Mouse (Mus musculus): ENCODE measurements at regions not wholly inside any gene's neighbourhood (a gene's known extent, or its start where the extent isn't known, plus 50 kb on each side); places are given as distances from the start of the nearest gene placed in this dataset.
"Not testable (repeated sequence)": the region's sequence is repeated elsewhere in the genome, so short reads cannot be mapped to it uniquely, and the experiment has no call there.

DNA sequence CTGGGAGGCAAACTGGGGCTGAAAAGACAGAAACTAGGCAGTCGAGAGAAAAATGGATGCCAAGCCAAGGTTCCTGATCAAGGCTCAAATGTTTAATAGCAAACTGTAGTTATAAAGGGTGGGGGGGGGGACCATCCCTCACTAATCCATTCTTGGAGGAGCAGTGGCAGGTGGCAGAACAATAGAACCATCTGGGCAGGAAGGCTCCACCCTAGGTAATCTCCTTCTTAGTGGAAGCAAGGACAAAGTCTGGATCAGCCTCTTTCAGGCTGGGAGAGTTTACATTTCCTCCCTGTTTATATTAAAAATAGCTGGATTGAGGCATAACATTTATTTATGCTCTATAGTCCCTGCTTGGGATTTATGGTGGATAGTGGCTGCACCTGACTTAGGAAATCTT, 180.8 kb downstream of the Cdh9 start:
- H3K9ac ChIP-seq = no peak overlapping the region
- no peak overlapping the region for H3K4me3 ChIP-seq
- H3K4me2 ChIP-seq (replicated peaks) = no peak overlapping the region
- no peaks in the 10 kb centered on the region for H3K9me3 ChIP-seq (replicated peaks)
- no peak for ATAC-seq (ENCODE audit: low FRiP score)
- no peaks in the 10 kb centered on the region for H3K36me3 ChIP-seq
- H3K4me1 ChIP-seq = no peaks in the 10 kb centered on the region
- H3K27ac ChIP-seq = no peak overlapping the region
- WGBS = 91% methylated on average over 1 of the region's 1 CpGs
- no peaks in the 10 kb centered on the region for H3K27me3 ChIP-seq

DNA sequence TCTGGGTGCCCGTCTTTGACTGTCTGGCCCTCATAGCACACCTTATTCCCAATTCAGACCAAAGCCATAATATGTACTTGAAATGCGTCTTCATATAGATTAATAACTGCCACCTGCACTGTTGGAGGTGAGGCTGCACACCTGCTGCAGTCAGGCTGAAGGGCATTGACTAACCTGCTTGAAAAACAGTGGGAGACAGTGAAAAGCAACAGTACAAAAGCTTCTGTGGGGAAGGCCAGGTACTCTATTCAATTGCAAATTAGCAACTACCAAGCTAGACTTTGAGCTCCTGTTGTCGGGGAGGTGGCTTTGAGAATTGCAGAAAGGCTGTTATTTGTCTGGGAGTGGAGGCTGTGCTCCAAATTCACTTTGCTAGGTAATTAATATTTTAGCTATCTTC, 181.4 kb downstream of the Cdh9 start:
- not testable (repeated sequence) for H3K4me1 ChIP-seq; H3K4me3 ChIP-seq; H3K4me2 ChIP-seq (replicated peaks); H3K9ac ChIP-seq; H3K27me3 ChIP-seq; H3K36me3 ChIP-seq; H3K9me3 ChIP-seq (replicated peaks); H3K27ac ChIP-seq; ATAC-seq (ENCODE audit: low FRiP score)
- 82% methylated on average over 3 of the region's 3 CpGs for WGBS

DNA sequence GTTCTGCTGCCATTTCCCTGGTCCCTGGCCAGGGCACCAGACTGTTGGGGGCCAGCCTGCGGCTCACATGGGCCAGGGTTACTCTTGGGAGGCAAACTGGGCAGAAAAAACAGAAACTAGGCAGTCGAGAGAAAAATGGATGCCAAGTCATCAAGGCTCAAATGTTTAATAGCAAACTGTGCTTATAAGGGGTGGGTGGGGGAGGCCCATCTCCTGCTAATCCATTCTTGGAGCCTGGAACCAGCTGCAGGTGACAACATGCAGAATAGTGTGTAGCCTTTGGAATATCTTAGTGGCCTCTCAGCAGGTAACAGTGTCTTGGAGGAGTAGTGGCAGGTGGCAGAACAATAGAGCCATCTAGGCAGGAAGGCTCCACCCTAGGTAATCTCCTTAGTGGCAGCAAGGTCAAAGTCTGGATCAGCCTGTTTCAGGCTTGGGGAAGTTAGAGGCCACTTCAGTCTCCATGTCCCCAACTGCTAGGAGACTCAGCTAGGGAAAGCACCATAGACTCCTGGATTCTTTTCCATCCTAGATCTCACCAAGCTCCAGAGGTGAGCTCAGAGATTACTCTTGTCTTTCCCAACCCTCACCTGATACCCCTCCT, 186.5 kb downstream of the Cdh9 start:
- Histone ChIP-seq H3K27me3 (no peaks in the 10 kb centered on the region), H3K4me1 (no peaks in the 10 kb centered on the region), H3K36me3 (no peaks in the 10 kb centered on the region), H3K9ac (no peak overlapping the region), H3K9me3 (replicated peaks) (no peaks in the 10 kb centered on the region), H3K27ac (no peak overlapping the region), H3K4me3 (no peak overlapping the region), H3K4me2 (replicated peaks) (no peak overlapping the region)
- 53% methylated on average over 2 of the region's 2 CpGs for WGBS
- no peak for ATAC-seq (ENCODE audit: low FRiP score)

DNA sequence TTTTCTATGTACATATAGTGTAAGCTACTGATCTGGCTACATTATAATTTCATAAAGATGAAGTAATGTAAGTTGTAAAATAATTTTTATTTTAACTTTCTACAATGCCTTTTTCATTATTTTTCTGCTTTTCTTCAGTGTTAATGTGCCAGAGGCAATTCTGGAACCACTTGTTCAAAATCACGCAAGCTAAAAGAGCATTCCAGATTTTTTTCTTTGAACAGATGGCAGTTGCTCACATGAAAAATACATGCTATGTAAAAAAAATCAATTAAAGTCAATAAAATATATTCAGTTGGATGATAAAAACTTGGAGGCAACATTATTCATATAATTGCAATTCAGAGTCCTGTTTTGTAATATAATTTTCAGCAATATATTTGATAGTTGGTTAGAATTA, 194.7 kb downstream of the Cdh9 start:
- H3K9ac ChIP-seq = no peak overlapping the region
- H3K4me3 ChIP-seq = no peak overlapping the region
- no peak overlapping the region for H3K4me2 ChIP-seq (replicated peaks)
- ATAC-seq (ENCODE audit: low FRiP score) = no peak
- H3K36me3 ChIP-seq = no peaks in the 10 kb centered on the region
- WGBS = 88% methylated on average over 1 of the region's 1 CpGs
- H3K27me3 ChIP-seq = no peaks in the 10 kb centered on the region
- no peak overlapping the region for H3K27ac ChIP-seq
- H3K4me1 ChIP-seq = no peaks in the 10 kb centered on the region
- no peaks in the 10 kb centered on the region for H3K9me3 ChIP-seq (replicated peaks)

DNA sequence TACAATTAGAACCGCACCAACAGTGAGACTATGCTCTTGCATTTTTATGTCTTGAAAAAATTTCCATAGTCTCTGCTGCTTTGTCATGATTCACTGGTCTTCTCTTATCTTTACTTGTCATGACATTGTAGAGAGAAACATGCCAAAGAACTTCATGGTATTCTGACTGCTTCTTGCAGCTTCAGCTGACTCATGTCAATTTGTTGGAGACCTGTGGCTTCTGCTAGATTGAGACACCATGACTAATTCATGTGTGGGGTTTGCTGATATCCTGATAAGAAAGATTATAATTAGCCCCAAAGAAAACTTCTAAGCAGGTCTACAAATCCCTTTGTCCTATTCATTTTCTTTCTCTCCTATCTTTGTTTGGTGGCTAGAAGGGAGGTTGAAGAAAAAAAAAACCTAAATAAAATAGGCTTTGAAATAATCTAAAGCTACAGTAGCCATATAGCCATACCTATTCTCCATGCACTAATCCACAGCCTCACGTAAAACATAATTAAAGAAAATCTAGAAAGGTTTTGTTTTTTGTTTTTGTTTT, 204.7 kb downstream of the Cdh9 start:
- no peaks in the 10 kb centered on the region for H3K36me3 ChIP-seq
- no peak overlapping the region for H3K9ac ChIP-seq
- H3K4me2 ChIP-seq (replicated peaks) = no peak overlapping the region
- H3K27me3 ChIP-seq = no peaks in the 10 kb centered on the region
- no peaks in the 10 kb centered on the region for H3K9me3 ChIP-seq (replicated peaks)
- no peak overlapping the region for H3K4me3 ChIP-seq
- no peaks in the 10 kb centered on the region for H3K4me1 ChIP-seq
- H3K27ac ChIP-seq = no peak overlapping the region
- 91% methylated on average over 2 of the region's 2 CpGs for WGBS
- ATAC-seq (ENCODE audit: low FRiP score) = no peak

DNA sequence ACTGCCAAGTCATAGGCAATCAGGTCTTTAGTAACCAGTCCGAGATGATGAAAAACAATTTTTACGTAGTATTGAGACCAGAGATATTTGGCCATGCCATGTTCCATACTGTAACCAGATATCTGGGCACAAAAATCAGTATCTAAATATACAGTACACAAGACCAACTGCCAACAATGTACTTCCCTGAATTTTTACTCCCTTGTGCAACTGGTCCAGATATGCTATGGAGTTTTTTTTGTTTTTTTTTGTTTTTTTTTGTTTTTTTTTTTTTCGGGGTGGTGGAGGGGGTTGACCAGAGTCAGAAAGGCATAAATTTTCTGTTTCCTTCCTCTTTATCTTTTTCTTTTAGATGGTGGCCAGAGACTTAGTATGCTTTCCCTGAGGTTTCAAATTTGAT, 205.9 kb downstream of the Cdh9 start:
- ATAC-seq (ENCODE audit: low FRiP score) = no peak
- H3K27me3 ChIP-seq = no peaks in the 10 kb centered on the region
- no peak overlapping the region for H3K4me2 ChIP-seq (replicated peaks)
- no peak overlapping the region for H3K4me3 ChIP-seq
- no peak overlapping the region for H3K27ac ChIP-seq
- H3K9me3 ChIP-seq (replicated peaks) = no peaks in the 10 kb centered on the region
- no peaks in the 10 kb centered on the region for H3K4me1 ChIP-seq
- WGBS = 88% methylated on average over 3 of the region's 3 CpGs
- H3K36me3 ChIP-seq = no peaks in the 10 kb centered on the region
- no peak overlapping the region for H3K9ac ChIP-seq

DNA sequence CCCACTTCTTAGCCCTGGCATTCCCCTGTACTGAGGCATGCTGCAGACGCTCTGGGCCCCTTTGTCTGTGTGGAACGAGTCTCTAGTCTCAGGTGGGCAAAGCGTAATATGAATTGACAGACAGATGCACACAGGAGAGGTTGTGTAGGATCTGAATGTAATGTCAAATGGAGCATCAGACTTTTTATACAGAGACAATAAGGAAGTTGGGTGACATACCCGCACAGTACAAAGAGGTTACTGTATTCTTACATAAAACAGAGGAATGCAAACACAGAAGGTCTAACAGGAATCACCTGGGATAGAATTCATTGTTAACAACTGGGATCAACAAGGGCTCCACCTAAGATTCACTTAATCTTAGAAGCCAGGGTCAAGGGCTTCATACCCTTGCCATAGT, 247.3 kb downstream of the Cdh9 start:
- 83% methylated on average over 4 of the region's 4 CpGs for WGBS
- not testable (repeated sequence) for H3K27ac ChIP-seq, H3K9ac ChIP-seq

DNA sequence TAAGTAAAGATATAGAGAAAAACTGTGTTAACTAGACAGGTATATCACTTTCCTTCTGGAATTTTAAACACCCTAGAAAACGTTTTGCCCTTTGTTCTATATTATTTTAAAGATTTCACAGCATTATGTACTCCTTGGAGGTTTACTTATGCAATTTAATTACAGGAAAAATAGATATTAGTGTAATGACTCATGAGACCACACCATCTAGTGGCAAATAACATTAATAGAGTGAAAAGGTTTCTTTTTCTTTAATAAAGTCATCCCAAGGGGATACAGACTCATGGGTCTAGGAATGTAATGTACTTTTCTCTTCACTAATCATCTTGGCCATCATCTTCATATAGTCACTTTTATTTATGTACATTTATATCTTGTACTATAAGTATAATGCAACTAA, 262.3 kb downstream of the Cdh9 start:
- Histone ChIP-seq H3K4me2 (replicated peaks) (no peak overlapping the region), H3K4me1 (no peaks in the 10 kb centered on the region), H3K4me3 (no peak overlapping the region), H3K9me3 (replicated peaks) (no peaks in the 10 kb centered on the region), H3K27me3 (no peaks in the 10 kb centered on the region), H3K36me3 (no peaks in the 10 kb centered on the region), H3K27ac (no peak overlapping the region), H3K9ac (no peak overlapping the region)
- ATAC-seq (ENCODE audit: low FRiP score) = no peak
- WGBS = 19% methylated on average over 1 of the region's 1 CpGs

More for the DNA sequence above, 247.3 kb downstream of the Cdh9 start:
- not testable (repeated sequence) for H3K9me3 ChIP-seq (replicated peaks); H3K4me2 ChIP-seq (replicated peaks); ATAC-seq (ENCODE audit: low FRiP score); H3K4me3 ChIP-seq; H3K36me3 ChIP-seq; H3K27me3 ChIP-seq; H3K4me1 ChIP-seq

DNA sequence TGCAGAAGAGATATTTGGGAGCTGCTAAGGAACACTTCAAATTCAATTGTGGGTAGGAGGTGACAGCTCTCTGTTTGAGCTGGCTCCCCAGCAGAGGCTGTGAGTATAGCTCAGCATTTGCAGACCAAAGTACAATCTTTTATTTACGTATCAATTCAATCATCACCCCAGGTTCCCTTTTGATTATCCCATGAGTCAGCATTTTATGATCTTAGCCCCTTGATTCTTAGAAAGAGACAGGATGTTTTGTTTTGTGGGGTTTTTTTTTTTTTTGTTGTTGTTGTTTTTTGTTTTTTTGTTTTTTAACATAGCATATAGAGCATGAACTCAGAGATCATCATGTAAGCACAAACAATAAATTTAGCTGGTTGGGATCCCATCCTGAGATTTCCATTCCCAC, 267.1 kb downstream of the Cdh9 start:
- Histone ChIP-seq H3K4me1 (no peaks in the 10 kb centered on the region), H3K9ac (no peak overlapping the region), H3K27ac (no peak overlapping the region), H3K36me3 (no peaks in the 10 kb centered on the region), H3K4me3 (no peak overlapping the region), H3K9me3 (replicated peaks) (no peaks in the 10 kb centered on the region), H3K4me2 (replicated peaks) (no peak overlapping the region), H3K27me3 (no peaks in the 10 kb centered on the region)
- 85% methylated on average over 1 of the region's 1 CpGs for WGBS
- ATAC-seq (ENCODE audit: low FRiP score) = no peak

DNA sequence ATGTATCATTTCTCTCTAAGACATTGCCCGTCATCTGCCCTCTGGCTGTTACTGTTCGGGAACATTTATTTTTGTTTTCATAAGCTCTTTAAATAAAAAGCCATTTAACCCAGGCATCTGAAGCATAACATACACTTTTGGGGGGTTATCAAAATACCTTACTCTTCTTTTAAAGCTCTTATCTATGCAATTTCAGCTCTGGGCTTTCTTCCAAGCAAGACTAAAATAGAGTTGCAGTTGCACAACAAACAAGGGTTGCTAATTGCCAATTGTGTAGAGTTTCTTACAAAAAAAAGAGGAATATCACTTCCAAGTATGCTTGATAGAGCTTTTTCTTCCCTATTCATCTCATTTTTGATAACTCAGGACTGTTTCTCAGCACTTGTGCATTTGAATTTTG, 277.6 kb downstream of the Cdh9 start:
- Histone ChIP-seq H3K27ac (no peak overlapping the region), H3K4me2 (replicated peaks) (no peak overlapping the region), H3K36me3 (no peaks in the 10 kb centered on the region), H3K9ac (no peak overlapping the region), H3K4me3 (no peak overlapping the region), H3K9me3 (replicated peaks) (no peaks in the 10 kb centered on the region), H3K4me1 (no peaks in the 10 kb centered on the region), H3K27me3 (no peaks in the 10 kb centered on the region)
- 72% methylated on average over 2 of the region's 2 CpGs for WGBS
- ATAC-seq (ENCODE audit: low FRiP score) = no peak

DNA sequence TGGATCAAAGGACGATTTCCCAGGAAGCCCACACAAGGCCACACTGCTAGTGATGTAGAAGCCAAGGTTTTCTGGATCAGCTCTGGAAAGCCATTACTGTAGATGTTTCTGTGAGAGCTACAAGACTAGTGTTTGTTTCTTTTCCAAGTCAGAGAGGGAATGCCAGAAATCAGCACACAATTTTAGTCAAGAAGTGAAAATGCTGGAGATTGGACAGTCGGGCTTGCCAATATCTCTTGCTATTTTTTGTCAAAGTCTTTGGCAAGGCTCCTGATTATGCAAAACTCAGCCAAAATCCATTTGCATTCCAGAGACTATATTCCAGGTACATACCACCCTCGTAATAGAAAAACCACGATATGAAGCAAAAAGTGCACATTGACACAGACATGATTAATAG, 279.3 kb downstream of the Cdh9 start:
- no peak for ATAC-seq (ENCODE audit: low FRiP score)
- Histone ChIP-seq H3K4me1 (no peaks in the 10 kb centered on the region), H3K4me2 (replicated peaks) (no peak overlapping the region), H3K27ac (no peak overlapping the region), H3K9ac (no peak overlapping the region), H3K4me3 (no peak overlapping the region), H3K9me3 (replicated peaks) (no peaks in the 10 kb centered on the region), H3K36me3 (no peaks in the 10 kb centered on the region), H3K27me3 (no peaks in the 10 kb centered on the region)
- 91% methylated on average over 4 of the region's 4 CpGs for WGBS

DNA sequence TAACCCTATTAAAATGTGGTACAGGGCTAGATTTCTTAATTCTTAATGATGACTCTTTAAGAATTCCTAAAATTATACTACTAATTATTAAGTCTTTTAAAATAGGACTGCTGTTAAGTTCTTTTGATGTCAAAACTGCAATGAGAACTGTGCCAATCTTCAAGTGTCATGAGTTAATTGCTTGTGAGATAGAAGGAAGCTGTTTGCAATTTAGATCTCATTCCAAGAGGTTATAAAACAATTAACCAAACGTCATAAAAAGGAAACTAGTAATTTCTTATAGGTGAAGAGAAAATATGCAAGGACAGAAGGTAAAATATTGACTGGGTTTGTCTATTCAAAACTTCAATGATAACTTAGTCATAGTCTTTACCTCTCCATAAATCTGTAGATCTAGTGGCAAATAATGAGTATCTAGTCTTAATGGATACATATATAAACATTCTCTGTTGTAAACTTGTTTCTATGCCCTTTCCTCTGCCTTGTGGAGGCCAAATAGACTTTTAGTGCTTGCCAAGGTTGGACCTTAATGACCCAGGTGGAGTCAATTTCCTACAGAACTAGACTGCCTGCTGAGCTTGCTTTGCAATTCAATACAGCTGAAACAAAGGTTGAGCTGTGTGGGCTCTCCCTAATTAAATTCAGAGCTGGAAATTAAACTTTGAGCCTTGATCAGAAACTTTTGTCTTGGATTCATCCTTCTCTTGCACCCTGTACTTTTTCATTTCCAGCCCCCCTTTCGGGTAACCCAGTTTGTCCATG, 320.5 kb downstream of the Cdh9 start:
- Histone ChIP-seq H3K9me3 (replicated peaks) (no peaks in the 10 kb centered on the region), H3K4me2 (replicated peaks) (no peak overlapping the region), H3K4me3 (no peak overlapping the region), H3K36me3 (no peaks in the 10 kb centered on the region), H3K4me1 (no peaks in the 10 kb centered on the region), H3K9ac (no peak overlapping the region), H3K27ac (no peak overlapping the region), H3K27me3 (no peaks in the 10 kb centered on the region)
- no peak for ATAC-seq (ENCODE audit: low FRiP score)
- WGBS = 57% methylated on average over 2 of the region's 2 CpGs

DNA sequence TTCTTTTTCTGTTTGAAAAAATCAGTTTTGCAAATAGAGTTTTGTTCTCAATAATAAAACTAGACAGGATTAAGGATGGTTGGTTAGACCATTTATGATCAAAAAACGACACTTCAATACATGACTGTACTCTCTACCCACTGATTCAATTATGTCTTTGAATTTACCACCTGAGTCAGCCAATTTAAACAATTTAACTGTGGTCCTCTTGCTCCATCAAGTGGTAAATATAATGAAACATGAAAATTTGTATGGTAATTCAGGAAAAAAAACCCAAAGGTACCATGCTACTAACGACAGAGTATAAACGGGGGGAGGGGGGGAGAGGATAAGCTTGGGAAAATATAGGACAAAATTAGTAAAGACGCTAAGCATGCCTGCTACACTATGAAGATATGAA, 341.2 kb downstream of the Cdh9 start:
- no peak for ATAC-seq (ENCODE audit: low FRiP score)
- 77% methylated on average over 4 of the region's 4 CpGs for WGBS
- H3K4me2 ChIP-seq (replicated peaks) = no peak overlapping the region

More for the DNA sequence above, 341.2 kb downstream of the Cdh9 start:
- Histone ChIP-seq H3K9ac (no peak overlapping the region), H3K27me3 (no peaks in the 10 kb centered on the region), H3K36me3 (no peaks in the 10 kb centered on the region), H3K4me3 (no peak overlapping the region), H3K9me3 (replicated peaks) (no peaks in the 10 kb centered on the region), H3K4me1 (no peaks in the 10 kb centered on the region), H3K27ac (no peak overlapping the region)
